Mouse (Mus musculus) layer of hippocampus, postnatal 14 days (tissue): Measurements from ENCODE around the gene Kdm4d. TPM values are rescaled to one million over a fixed set of nuclear protein-coding genes. Genes with fewer than 3 reads are reported as not detected.
"Not testable (repeated sequence)": the region's sequence is repeated elsewhere in the genome, so short reads cannot be mapped to it uniquely, and the experiment has no call there.

Source experiments
- DNase-seq, 2 experiments: peaks; one replicate each; pipeline ENCODE4 v3.0.0; 2021 to 2022; ENCODE audit warnings: low spot score in 2 of 2, mixed read lengths in 1 of 2
- total RNA-seq, 2 experiments: library from RNA; stranded (reverse); gene quantifications; 2 replicates each; pipeline ENCODE4 v1.2.3; 2021

The Kdm4d gene
- total RNA-seq, 2 experiments from 2014 or later = 1.3 to 1.6 TPM

- no peak for DNase-seq
Observed at GRCm38 (mm10) chr9:14456320-14456719, 44.0 kb downstream of the Kdm4d start.

GRCm38 (mm10) chr9:14451120-14451519 lies 49.2 kb downstream of the Kdm4d start:
- DNase-seq = not testable (repeated sequence)

- not testable (repeated sequence) for DNase-seq
Observed at GRCm38 (mm10) chr9:14447086-14447485, 53.2 kb downstream of the Kdm4d start.

GRCm38 (mm10) chr9:14440347-14440746 lies 59.9 kb downstream of the Kdm4d start:
- no peak for DNase-seq

- DNase-seq = no peak
Observed at GRCm38 (mm10) chr9:14433252-14433939, 66.9 kb downstream of the Kdm4d start.

Other genes with a start within 250 kb of the Kdm4d start
- gene Sesn3, start 225.4 kb downstream of the Kdm4d start, total RNA-seq = 10 to 100 TPM; 59.1 to 66.2 TPM
- gene Endod1, start 119.0 kb downstream of the Kdm4d start, total RNA-seq = 10 to 100 TPM; 47.3 to 49.6 TPM
- 10 to 100 TPM; 72.4 to 89.5 TPM for gene Cwc15, start 135 bp upstream of the Kdm4d start, total RNA-seq
- 10 to 100 TPM; 19.1 to 25.1 TPM for gene Amotl1, start 144.6 kb upstream of the Kdm4d start, total RNA-seq
- under 1 TPM in 1 of 2 experiments, not detected in 1; 0.14 TPM for gene Piwil4, start 240.3 kb upstream of the Kdm4d start, total RNA-seq